Mouse (Mus musculus) 3T3-L1 (cell line): ENCODE data around the gene Tprgl.

ENCODE experiments used
- DNase-seq: peaks from one replicate; pipeline ENCODE4 v3.0.0-alpha.2; 2015; ENCODE audit warnings: low read depth, low spot score

Gene Tprgl

DNA sequence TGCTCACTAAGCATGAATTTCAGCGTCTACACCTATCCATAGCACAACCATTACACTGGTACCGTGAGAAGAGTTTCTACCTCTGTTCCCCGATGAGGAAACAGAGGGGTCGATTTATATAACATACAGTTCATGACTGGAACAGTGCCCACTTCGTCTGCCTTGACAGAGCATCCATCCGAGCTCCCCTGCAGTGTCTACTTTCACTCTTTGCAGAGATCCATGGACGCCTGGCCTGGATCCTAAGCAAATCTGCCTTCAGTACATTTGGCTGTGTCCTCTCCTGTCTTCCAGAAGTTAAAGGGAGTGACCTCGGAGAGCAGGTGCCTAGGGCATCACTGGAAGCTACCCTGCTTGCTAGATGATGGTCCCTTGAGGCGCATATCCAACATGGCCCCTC, 41.3 kb downstream of the Tprgl start:
- no peak for DNase-seq

DNA sequence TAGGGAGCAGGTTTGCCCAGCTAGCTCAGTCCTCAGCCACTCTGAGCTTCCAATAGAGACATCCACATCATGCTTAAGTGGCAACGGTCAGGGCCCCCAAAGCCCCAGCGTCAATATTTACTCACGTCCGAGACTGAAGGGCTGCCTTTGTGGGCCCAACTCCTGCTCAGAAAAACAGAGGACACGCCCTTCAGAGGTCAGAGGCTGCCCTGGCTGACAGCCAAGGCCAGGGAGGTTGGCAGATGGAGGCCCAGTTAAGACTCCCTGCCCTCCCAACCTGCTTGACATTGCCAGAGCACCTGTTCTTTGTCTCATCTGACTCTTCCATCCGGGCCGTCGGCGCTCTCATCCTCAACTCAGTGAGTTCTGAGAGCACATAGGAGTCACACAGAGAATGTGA, 41.7 kb downstream of the Tprgl start:
- no peak for DNase-seq

DNA sequence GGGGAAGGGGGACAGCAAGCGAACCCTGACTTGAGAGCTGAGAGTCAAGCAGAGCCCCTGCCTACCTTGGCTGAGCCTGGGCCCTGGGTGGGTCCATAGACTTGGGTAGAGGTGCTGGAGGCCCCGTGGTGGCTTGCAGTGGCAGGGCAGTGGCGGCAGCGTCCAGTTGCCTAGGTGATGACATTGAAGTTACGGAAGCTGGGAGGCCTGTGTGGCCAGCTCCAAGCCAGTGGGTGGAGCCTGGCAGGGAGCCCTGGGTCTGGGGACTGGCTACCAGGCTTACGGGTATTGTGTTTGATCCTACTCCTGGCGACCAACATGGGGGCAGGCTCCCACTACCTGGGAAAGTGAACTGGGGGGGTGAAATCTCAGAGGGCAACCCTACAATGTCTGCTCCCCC, 44.0 kb downstream of the Tprgl start:
- DNase-seq = no peak

DNA sequence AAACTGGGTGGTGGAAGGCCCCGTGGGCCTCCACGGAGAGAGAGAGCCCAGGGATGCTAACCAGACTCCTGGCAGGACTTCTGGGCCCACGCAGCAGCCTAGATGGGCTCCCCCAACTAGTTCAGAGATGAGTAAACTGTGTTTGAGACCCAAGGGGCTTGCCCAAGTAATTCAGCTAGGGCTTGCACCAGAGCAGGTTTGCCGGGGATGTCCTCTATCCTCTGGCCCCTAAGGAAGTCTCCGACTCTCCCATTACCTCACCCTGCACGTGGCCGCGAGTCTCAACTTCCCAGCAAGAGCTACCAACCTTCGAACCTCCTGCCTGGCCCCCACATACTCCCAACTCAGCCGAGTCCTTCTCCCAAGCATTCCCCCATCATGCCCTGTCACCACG, 50.6 kb downstream of the Tprgl start:
- no peak for DNase-seq

DNA sequence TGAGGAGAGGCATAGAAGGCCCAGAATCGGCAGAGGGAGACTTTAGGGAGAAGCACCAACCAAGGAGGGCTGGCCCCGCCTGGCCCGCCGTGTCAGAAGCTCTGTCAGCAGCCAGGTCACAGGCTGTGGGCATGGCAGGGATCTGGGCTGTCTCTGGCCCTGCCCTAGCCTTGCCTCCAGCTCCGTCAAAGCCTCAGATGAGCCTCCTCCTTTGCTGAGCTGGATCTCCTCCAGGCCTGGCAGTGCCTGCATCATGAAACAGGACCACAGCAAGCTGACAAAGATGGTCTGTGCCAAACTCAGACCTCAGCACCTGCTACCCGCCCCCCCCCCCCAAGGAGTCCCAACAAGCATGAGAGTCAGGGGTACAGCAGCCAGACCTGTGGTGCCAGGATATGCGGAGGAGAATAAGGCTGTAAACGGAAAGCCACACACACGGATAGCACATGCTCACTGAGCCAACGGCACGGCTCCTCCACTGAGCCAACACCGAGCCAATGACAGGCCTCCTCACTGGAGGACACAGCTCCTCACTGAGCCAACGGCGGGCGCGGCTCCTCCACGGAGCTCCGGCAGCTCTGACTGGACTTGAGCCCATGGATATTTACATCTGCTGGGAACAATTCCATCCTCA, 51.1 kb downstream of the Tprgl start:
- DNase-seq = no peak
